Mouse (Mus musculus) hindbrain, embryonic 10.5 days (tissue): ENCODE results near the gene Tcp11. TPM values are rescaled to one million over a fixed set of nuclear protein-coding genes. Genes with fewer than 3 reads are reported as not detected.
A peak's percentile ranks its signal among the peaks of the same experiment; 100 is the strongest.

ENCODE experiments used
- DNase-seq: peaks from one replicate; pipeline ENCODE4 v3.0.0-alpha.2; 2017; ENCODE audit warnings: low spot score
- H3K27ac ChIP-seq: fragments of 300-500 bp; sonication (generic); 2 replicates; pipeline ENCODE4 v1.5.1; 2016; ENCODE audit warnings: mild to moderate bottlenecking, moderate library complexity
- H3K27me3 ChIP-seq: fragments of 300-500 bp; sonication (generic); 2 replicates; pipeline ENCODE4 v1.6.1; 2016; ENCODE audit warnings: mild to moderate bottlenecking; ENCODE audit not compliant: poor library complexity, insufficient read depth, severe bottlenecking
- H3K36me3 ChIP-seq: fragments of 300-500 bp; sonication (generic); 2 replicates; pipeline ENCODE4 v1.6.1; 2016; ENCODE audit warnings: mild to moderate bottlenecking, moderate library complexity
- H3K4me1 ChIP-seq: fragments of 300-500 bp; sonication (generic); replicated peaks from 2 replicates; pipeline ENCODE4 v1.6.1; 2016; ENCODE audit warnings: mild to moderate bottlenecking
- H3K4me3 ChIP-seq: fragments of 300-500 bp; sonication (generic); 2 replicates; pipeline ENCODE4 v1.5.1; 2016; ENCODE audit warnings: mild to moderate bottlenecking, moderate library complexity
- H3K9me3 ChIP-seq: fragments of 300-500 bp; sonication (generic); 2 replicates; pipeline ENCODE4 v1.6.1; 2016; ENCODE audit warnings: mild to moderate bottlenecking, moderate library complexity
- whole genome bisulfite sequencing: fragments of 180-500 bp; shearing (Covaris S2); methylation state at CpG from one replicate; pipeline ENCODE4 v1.1.7; 2016; 5-methylcytosine and 5-hydroxymethylcytosine counted together
- polyA plus RNA-seq: library from polyadenylated mRNA; unstranded; fragments of >200 nt; fragmentation: Nextera tagmentation; extraction: Ambion mirVana; gene quantifications from 2 replicates; pipeline ENCODE4 v1.2.1, GENCODE M21; 2016

Tcp11 gene
- polyA plus RNA-seq, 1 experiment from 2014 or later: 2.8 TPM

- H3K27ac ChIP-seq: peak overlapping the region; percentile 60; the same call in 1 of the 2 replicates
- no peak overlapping the region for H3K4me3 ChIP-seq
- no peaks in the 10 kb centered on the region for H3K9me3 ChIP-seq
- no peaks in the 10 kb centered on the region for H3K36me3 ChIP-seq
- peaks cover 28% of the 10 kb centered on the region for H3K4me1 ChIP-seq
- no peak for DNase-seq
- WGBS: 51% methylated on average over 10 of the region's 10 CpGs
- H3K27me3 ChIP-seq: no peaks in the 10 kb centered on the region
Measured at GRCm38 (mm10) chr17:28101902-28102319, 21.5 kb upstream of the Tcp11 start.

- peaks cover 28% of the 10 kb centered on the region for H3K4me1 ChIP-seq
- H3K27me3 ChIP-seq: no peaks in the 10 kb centered on the region
- H3K4me3 ChIP-seq: no peak overlapping the region
- H3K36me3 ChIP-seq: no peaks in the 10 kb centered on the region
- DNase-seq: no peak
- 65% methylated on average over 12 of the region's 12 CpGs for WGBS
- H3K27ac ChIP-seq: peak overlapping the region; percentile 60; the same call in 1 of the 2 replicates
- no peaks in the 10 kb centered on the region for H3K9me3 ChIP-seq
Measured at GRCm38 (mm10) chr17:28101284-28101887, 20.9 kb upstream of the Tcp11 start.

- Histone ChIP-seq H3K4me3 (no peak overlapping the region), H3K36me3 (no peaks in the 10 kb centered on the region), H3K9me3 (no peaks in the 10 kb centered on the region), H3K27ac (no peak overlapping the region), H3K4me1 (peaks cover 27% of the 10 kb centered on the region), H3K27me3 (no peaks in the 10 kb centered on the region)
- DNase-seq: no peak
- 67% methylated on average over 1 of the region's 1 CpGs for WGBS
Measured at GRCm38 (mm10) chr17:28100669-28101068, 20.2 kb upstream of the Tcp11 start.

GRCm38 (mm10) chr17:28099086-28099485, 18.6 kb upstream of the Tcp11 start:
- no peak for DNase-seq
- WGBS: 60% methylated on average over 3 of the region's 3 CpGs
- Histone ChIP-seq H3K9me3 (peaks cover 1% of the 10 kb centered on the region), H3K4me1 (peaks cover 27% of the 10 kb centered on the region), H3K27me3 (no peaks in the 10 kb centered on the region), H3K36me3 (no peaks in the 10 kb centered on the region), H3K27ac (no peak overlapping the region), H3K4me3 (no peak overlapping the region)

GRCm38 (mm10) chr17:28097308-28097707, 16.9 kb upstream of the Tcp11 start:
- peaks cover 27% of the 10 kb centered on the region for H3K4me1 ChIP-seq
- H3K27ac ChIP-seq: no peak overlapping the region; the same call in 1 of the 2 replicates
- H3K36me3 ChIP-seq: no peaks in the 10 kb centered on the region
- H3K4me3 ChIP-seq: no peak overlapping the region
- no peaks in the 10 kb centered on the region for H3K27me3 ChIP-seq
- WGBS: 91% methylated on average over 13 of the region's 13 CpGs
- DNase-seq: no peak
- peaks cover 5% of the 10 kb centered on the region for H3K9me3 ChIP-seq

GRCm38 (mm10) chr17:28096418-28096817, 16.0 kb upstream of the Tcp11 start:
- no peak for DNase-seq
- no peak overlapping the region for H3K4me3 ChIP-seq
- H3K36me3 ChIP-seq: no peaks in the 10 kb centered on the region
- H3K9me3 ChIP-seq: peaks cover 5% of the 10 kb centered on the region
- H3K4me1 ChIP-seq: peaks cover 19% of the 10 kb centered on the region
- 91% methylated on average over 10 of the region's 10 CpGs for WGBS
- no peaks in the 10 kb centered on the region for H3K27me3 ChIP-seq
- H3K27ac ChIP-seq: no peak overlapping the region

- peaks cover 7% of the 10 kb centered on the region; the same call in 1 of the 2 replicates for H3K4me1 ChIP-seq
- H3K9me3 ChIP-seq: peaks cover 5% of the 10 kb centered on the region
- 77% methylated on average over 3 of the region's 3 CpGs for WGBS
- no peak overlapping the region for H3K27ac ChIP-seq
- H3K4me3 ChIP-seq: no peak overlapping the region
- DNase-seq: no peak
- H3K27me3 ChIP-seq: no peaks in the 10 kb centered on the region
- no peaks in the 10 kb centered on the region for H3K36me3 ChIP-seq
Measured at GRCm38 (mm10) chr17:28093837-28094236, 13.4 kb upstream of the Tcp11 start.

- Histone ChIP-seq H3K36me3 (no peaks in the 10 kb centered on the region), H3K4me1 (peaks cover 13% of the 10 kb centered on the region), H3K4me3 (no peak overlapping the region), H3K27me3 (no peaks in the 10 kb centered on the region), H3K9me3 (peaks cover 5% of the 10 kb centered on the region), H3K27ac (no peak overlapping the region)
- no peak for DNase-seq
- 90% methylated on average over 2 of the region's 2 CpGs for WGBS
Measured at GRCm38 (mm10) chr17:28092297-28092696, 11.9 kb upstream of the Tcp11 start.

- Histone ChIP-seq H3K9me3 (no peaks in the 10 kb centered on the region; the same call in 1 of the 2 replicates), H3K4me3 (no peak overlapping the region), H3K4me1 (peaks cover 37% of the 10 kb centered on the region), H3K36me3 (no peaks in the 10 kb centered on the region), H3K27ac (peak overlapping the region; percentile 77; the same call in 1 of the 2 replicates), H3K27me3 (peaks cover 8% of the 10 kb centered on the region)
- DNase-seq: no peak
- 93% methylated on average over 6 of the region's 6 CpGs for WGBS
Measured at GRCm38 (mm10) chr17:28088718-28089117, 8.3 kb upstream of the Tcp11 start.

- Histone ChIP-seq H3K4me3 (no peak overlapping the region), H3K36me3 (no peaks in the 10 kb centered on the region), H3K4me1 (peaks cover 41% of the 10 kb centered on the region), H3K27me3 (peaks cover 19% of the 10 kb centered on the region), H3K27ac (peak overlapping the region; percentile 77), H3K9me3 (no peaks in the 10 kb centered on the region; the same call in 1 of the 2 replicates)
- WGBS: 16% methylated on average over 5 of the region's 5 CpGs
- peak; percentile 59 for DNase-seq
Measured at GRCm38 (mm10) chr17:28087430-28087829, 7.0 kb upstream of the Tcp11 start.

- Histone ChIP-seq H3K27ac (peak overlapping the region; percentile 75), H3K9me3 (no peaks in the 10 kb centered on the region), H3K4me1 (peaks cover 50% of the 10 kb centered on the region), H3K27me3 (peaks cover 29% of the 10 kb centered on the region), H3K36me3 (no peaks in the 10 kb centered on the region), H3K4me3 (peak overlapping the region; percentile 29; the same call in 1 of the 2 replicates)
- 2% methylated on average over 16 of the region's 16 CpGs for WGBS
- peak; percentile 91 for DNase-seq
Measured at GRCm38 (mm10) chr17:28084964-28085363, 4.5 kb upstream of the Tcp11 start.

- peak overlapping the region; percentile 40; the same call in 1 of the 2 replicates for H3K27ac ChIP-seq
- peaks cover 32% of the 10 kb centered on the region for H3K27me3 ChIP-seq
- WGBS: 30% methylated on average over 22 of the region's 22 CpGs
- no peak for DNase-seq
- H3K4me1 ChIP-seq: peaks cover 55% of the 10 kb centered on the region
- H3K36me3 ChIP-seq: no peaks in the 10 kb centered on the region
- H3K4me3 ChIP-seq: no peak overlapping the region
- no peaks in the 10 kb centered on the region for H3K9me3 ChIP-seq
Measured at GRCm38 (mm10) chr17:28084395-28084905, 4.0 kb upstream of the Tcp11 start.

- 76% methylated on average over 13 of the region's 13 CpGs for WGBS
- no peak for DNase-seq
- Histone ChIP-seq H3K27ac (no peak overlapping the region), H3K36me3 (no peaks in the 10 kb centered on the region), H3K9me3 (no peaks in the 10 kb centered on the region), H3K4me3 (no peak overlapping the region), H3K4me1 (peaks cover 54% of the 10 kb centered on the region), H3K27me3 (peaks cover 34% of the 10 kb centered on the region)
Measured at GRCm38 (mm10) chr17:28082863-28083262, 2.4 kb upstream of the Tcp11 start.
